In genomic region chr14:71241655-71242390, GRCm38 (mm10) we compare ENCODE assay signal across 10 mouse cellular contexts.
DNase-seq lines count a peak whose midpoint lies in the region; ATAC-seq lines count a peak whose summit lies in the region.
"Had no signal": no experiment of that assay in that cellular context is flagged by ENCODE, and none has a peak within 500 bp of the region (broad histone marks: within the 10 kb centered on the region; RNA-seq: fewer than 3 reads in every experiment).

No protein-coding gene starts in this region.

- no peaks in the 10 kb centered on the region for H3K27me3 ChIP-seq in embryonic facial prominence, embryonic 10.5 days (replicated peaks; ENCODE audit: low read depth, poor library complexity, severe bottlenecking)
- no peaks in the 10 kb centered on the region for H3K27me3 ChIP-seq in hindbrain, embryonic 15.5 days
- H3K27me3 ChIP-seq in neural tube, embryonic 11.5 days (ENCODE audit: control insufficient read depth, insufficient read depth, low read length) = no peaks in the 10 kb centered on the region
- H3K27me3 ChIP-seq: kidney, embryonic 15.5 days had no signal

- H3K36me3 ChIP-seq in embryonic facial prominence, embryonic 10.5 days (replicated peaks) = no peaks in the 10 kb centered on the region
- no peaks in the 10 kb centered on the region for H3K36me3 ChIP-seq in hindbrain, embryonic 15.5 days
- H3K36me3 ChIP-seq in neural tube, embryonic 11.5 days (ENCODE audit: control insufficient read depth, insufficient read depth, low read length) = no peaks in the 10 kb centered on the region
- H3K36me3 ChIP-seq: kidney, embryonic 15.5 days had no signal

- peak; percentile 88 for ATAC-seq in hindbrain, embryonic 15.5 days (ENCODE audit: low FRiP score, low read depth)
- ATAC-seq in neural tube, embryonic 11.5 days (ENCODE audit: insufficient read depth, low FRiP score, low TSS enrichment) = peak; percentile 94

- no peak overlapping the region for H3K4me3 ChIP-seq in embryonic facial prominence, embryonic 10.5 days
- H3K4me3 ChIP-seq in hindbrain, embryonic 15.5 days = no peak overlapping the region
- no peak overlapping the region for H3K4me3 ChIP-seq in neural tube, embryonic 11.5 days (ENCODE audit: low read depth, low read length)
- H3K4me3 ChIP-seq: kidney, embryonic 15.5 days had no signal

- no peaks in the 10 kb centered on the region for H3K9me3 ChIP-seq in embryonic facial prominence, embryonic 10.5 days
- H3K9me3 ChIP-seq in hindbrain, embryonic 15.5 days = no peaks in the 10 kb centered on the region
- no peaks in the 10 kb centered on the region for H3K9me3 ChIP-seq in neural tube, embryonic 11.5 days (ENCODE audit: control insufficient read depth, low read length)
- H3K9me3 ChIP-seq: kidney, embryonic 15.5 days had no signal

- H3K4me1 ChIP-seq in embryonic facial prominence, embryonic 10.5 days = peaks cover 16% of the 10 kb centered on the region
- H3K4me1 ChIP-seq in hindbrain, embryonic 15.5 days (replicated peaks) = peaks cover 18% of the 10 kb centered on the region
- peaks cover 2% of the 10 kb centered on the region; the same call in 1 of the 2 replicates for H3K4me1 ChIP-seq in neural tube, embryonic 11.5 days (ENCODE audit: control insufficient read depth, insufficient read depth, low read length)
- H3K4me1 ChIP-seq: kidney, embryonic 15.5 days had no signal

- WGBS in embryonic facial prominence, embryonic 10.5 days = 36% methylated on average over 10 of the region's 10 CpGs
- WGBS in hindbrain, embryonic 15.5 days = 15% methylated on average over 10 of the region's 10 CpGs
- 34% methylated on average over 10 of the region's 10 CpGs for WGBS in neural tube, embryonic 11.5 days

- peak; percentile 4 to 15 for DNase-seq in left cerebral cortex, adult 9 months (ENCODE audit: low spot score in 2 of 2)
- DNase-seq in left cerebral cortex, adult 18-20 months (ENCODE audit: low spot score in 2 of 2) = no peak
- peak; percentile 15 for DNase-seq in embryonic facial prominence, embryonic 10.5 days (ENCODE audit: low spot score)
- peak; percentile 62 for DNase-seq in neural tube, embryonic 11.5 days (ENCODE audit: low spot score)
- no peak for DNase-seq in kidney, adult 18-20 months
- DNase-seq in gastrocnemius, postnatal 10 days = no peak
- no peak for DNase-seq in liver

- H3K9ac ChIP-seq in hindbrain, embryonic 15.5 days = no peak overlapping the region
- no peak overlapping the region for H3K9ac ChIP-seq in neural tube, embryonic 11.5 days (ENCODE audit: low read length)
- H3K9ac ChIP-seq: kidney, embryonic 15.5 days had no signal

- H3K27ac ChIP-seq in embryonic facial prominence, embryonic 10.5 days (replicated peaks) = peak overlapping the region; percentile 65
- H3K27ac ChIP-seq in hindbrain, embryonic 15.5 days (replicated peaks) = 0 out of 2 replicates have a peak overlapping the region, but pooled peaks have one; percentile 0
- 0 out of 2 replicates have a peak overlapping the region, but pooled peaks have one; percentile 49 for H3K27ac ChIP-seq in neural tube, embryonic 11.5 days (ENCODE audit: low read depth, low read length)
- H3K27ac ChIP-seq: kidney, embryonic 15.5 days had no signal

- H3K4me2 ChIP-seq in hindbrain, embryonic 15.5 days = no peak overlapping the region
- H3K4me2 ChIP-seq in neural tube, embryonic 11.5 days (ENCODE audit: low read depth) = no peak overlapping the region
- H3K4me2 ChIP-seq: kidney, embryonic 15.5 days; liver, embryonic 11.5 days had no signal

Comparison
In these comparisons a context has a peak if more than half of its experiments do, and no peak if none do; other contexts are left out.
1. DNase-seq: peak in left cerebral cortex, adult 9 months (2 of 2), embryonic facial prominence, embryonic 10.5 days (single experiment) and neural tube, embryonic 11.5 days (single experiment); none in left cerebral cortex, adult 18-20 months (0 of 2), kidney, adult 18-20 months (single experiment), gastrocnemius, postnatal 10 days (single experiment) and liver (single experiment).
2. H3K27ac ChIP-seq: peak in every context shown above with its lines; median percentile 65 in embryonic facial prominence, embryonic 10.5 days; 49 in neural tube, embryonic 11.5 days; 0 in hindbrain, embryonic 15.5 days.